Mouse (Mus musculus): ENCODE data around the gene BC049715.

BC049715 gene

GRCm38 (mm10) chr6:136827516-136827880 lies at the start of gene BC049715:
BC049715 (plus strand) TSS chr6:136827626.
- 0% methylated on average over 34 of the region's 34 CpGs for WGBS

- whole genome bisulfite sequencing: 86% methylated on average over 20 of the region's 20 CpGs
Measured at GRCm38 (mm10) chr6:136781377-136781986, 45.9 kb upstream of the BC049715 start, which contains the start of gene Gucy2c. Gucy2c (minus strand) TSS chr6:136781765.

- WGBS: 76% methylated on average over 12 of the region's 12 CpGs
Measured at GRCm38 (mm10) chr6:136782146-136782545, 45.3 kb upstream of the BC049715 start.

- 45% methylated on average over 9 of the region's 9 CpGs for WGBS
Measured at GRCm38 (mm10) chr6:136782761-136783160, 44.7 kb upstream of the BC049715 start.

- WGBS: 52% methylated on average over 5 of the region's 5 CpGs
Measured at GRCm38 (mm10) chr6:136789391-136789971, 37.9 kb upstream of the BC049715 start.

GRCm38 (mm10) chr6:136792884-136793758 lies 34.3 kb upstream of the BC049715 start:
- WGBS: 51% methylated on average over 16 of the region's 16 CpGs

GRCm38 (mm10) chr6:136793831-136794525 lies 33.4 kb upstream of the BC049715 start:
- WGBS: 2% methylated on average over 24 of the region's 24 CpGs

GRCm38 (mm10) chr6:136795110-136795509 lies 32.3 kb upstream of the BC049715 start:
- WGBS: 75% methylated on average over 1 of the region's 1 CpGs

- 71% methylated on average over 6 of the region's 6 CpGs for WGBS
Measured at GRCm38 (mm10) chr6:136795850-136796249, 31.6 kb upstream of the BC049715 start.

- 91% methylated on average over 3 of the region's 3 CpGs for WGBS
Measured at GRCm38 (mm10) chr6:136797874-136798693, 29.3 kb upstream of the BC049715 start.

- WGBS: 92% methylated on average over 8 of the region's 8 CpGs
Measured at GRCm38 (mm10) chr6:136800710-136801109, 26.7 kb upstream of the BC049715 start.

- 87% methylated on average over 6 of the region's 6 CpGs for WGBS
Measured at GRCm38 (mm10) chr6:136801274-136801673, 26.2 kb upstream of the BC049715 start.

- 17% methylated on average over 12 of the region's 12 CpGs for WGBS
Measured at GRCm38 (mm10) chr6:136803093-136803738, 24.2 kb upstream of the BC049715 start.

GRCm38 (mm10) chr6:136803739-136804633 lies 23.4 kb upstream of the BC049715 start, which contains the start of gene Hist4h4:
Hist4h4 (minus strand) TSS chr6:136804415.
- under 1% methylated on average over 50 of the region's 50 CpGs for WGBS

GRCm38 (mm10) chr6:136804705-136805408 lies 22.6 kb upstream of the BC049715 start:
- WGBS: 16% methylated on average over 9 of the region's 9 CpGs

- 60% methylated on average over 1 of the region's 1 CpGs for WGBS
Measured at GRCm38 (mm10) chr6:136805409-136805775, 22.0 kb upstream of the BC049715 start.

GRCm38 (mm10) chr6:136806819-136807218 lies 20.6 kb upstream of the BC049715 start:
- whole genome bisulfite sequencing: 76% methylated on average over 5 of the region's 5 CpGs

GRCm38 (mm10) chr6:136807395-136808013 lies 19.9 kb upstream of the BC049715 start:
- 40% methylated on average over 18 of the region's 18 CpGs for WGBS

Measured in cerebral cortex, adult 2 months (tissue).